Mouse (Mus musculus) natural killer cell, adult 2 months (primary cell): ENCODE data around the gene 1700056E22Rik.
A peak's percentile ranks its signal among the peaks of the same experiment; 100 is the strongest.

Experiments used
- DNase-seq, 2 experiments: peaks; one replicate each; pipeline ENCODE4 v3.0.0; 2022; ENCODE audit warnings: low spot score in 2 of 2

The 1700056E22Rik gene

GRCm38 (mm10) chr1:184019722-184020107, 14.4 kb downstream of the 1700056E22Rik start:
- no peak for DNase-seq

GRCm38 (mm10) chr1:184019042-184019721, 14.9 kb downstream of the 1700056E22Rik start:
- DNase-seq: no peak

GRCm38 (mm10) chr1:184017606-184018005, 16.5 kb downstream of the 1700056E22Rik start:
- DNase-seq: no peak

GRCm38 (mm10) chr1:184015995-184016730, 17.9 kb downstream of the 1700056E22Rik start:
- DNase-seq: no peak

GRCm38 (mm10) chr1:184014091-184014490, 20.0 kb downstream of the 1700056E22Rik start:
- no peak for DNase-seq

GRCm38 (mm10) chr1:184013106-184013505, 21.0 kb downstream of the 1700056E22Rik start, which contains the start of gene Dusp10:
Gene Dusp10, plus strand, starts transcription at chr1:184013302.
- DNase-seq: no peak

GRCm38 (mm10) chr1:184011311-184011710, 22.8 kb downstream of the 1700056E22Rik start:
- no peak for DNase-seq

GRCm38 (mm10) chr1:184006086-184006485, 28.0 kb downstream of the 1700056E22Rik start:
- DNase-seq: peak in 1 of 2 experiments; percentile 10

- DNase-seq: peak; percentile 71 to 73
These were observed 28.6 kb downstream of the 1700056E22Rik start for GRCm38 (mm10) chr1:184005315-184006058.

GRCm38 (mm10) chr1:184004311-184004710, 29.8 kb downstream of the 1700056E22Rik start:
- DNase-seq: no peak

GRCm38 (mm10) chr1:184002470-184002869, 31.6 kb downstream of the 1700056E22Rik start:
- DNase-seq: no peak

GRCm38 (mm10) chr1:183997207-183997606, 36.9 kb downstream of the 1700056E22Rik start:
- DNase-seq: no peak

- no peak for DNase-seq
These were observed 42.2 kb downstream of the 1700056E22Rik start for GRCm38 (mm10) chr1:183991921-183992320.

GRCm38 (mm10) chr1:183987711-183988245, 46.3 kb downstream of the 1700056E22Rik start:
- peak in 1 of 2 experiments; percentile 33 for DNase-seq
